Comparison of ENCODE assay signal across 29 mouse cellular contexts in genomic region chr14:62192814-62193213, GRCm38 (mm10).
DNase-seq lines count a peak whose midpoint lies in the region; ATAC-seq lines count a peak whose summit lies in the region.
"Had no signal": no experiment of that assay in that cellular context is flagged by ENCODE, and none has a peak within 500 bp of the region (broad histone marks: within the 10 kb centered on the region; RNA-seq: fewer than 3 reads in every experiment).

No protein-coding gene starts in this region.

- no peaks in the 10 kb centered on the region for H3K9me3 ChIP-seq in lung, embryonic 15.5 days
- H3K9me3 ChIP-seq in embryonic facial prominence, embryonic 10.5 days: no peaks in the 10 kb centered on the region
- no peaks in the 10 kb centered on the region for H3K9me3 ChIP-seq in limb, embryonic 12.5 days
- H3K9me3 ChIP-seq: heart, embryonic 10.5 days; heart, embryonic 15.5 days; hindbrain, embryonic 13.5 days; liver, embryonic 13.5 days; stomach, embryonic 15.5 days had no signal

- no peak overlapping the region for H3K9ac ChIP-seq in lung, embryonic 15.5 days
- no peak overlapping the region for H3K9ac ChIP-seq in limb, embryonic 12.5 days (replicated peaks)
- H3K9ac ChIP-seq: heart, embryonic 15.5 days; hindbrain, embryonic 13.5 days; liver, embryonic 13.5 days; stomach, embryonic 15.5 days had no signal

- H3K4me3 ChIP-seq in lung, embryonic 15.5 days: no peak overlapping the region
- H3K4me3 ChIP-seq in embryonic facial prominence, embryonic 10.5 days: no peak overlapping the region
- H3K4me3 ChIP-seq in limb, embryonic 12.5 days (replicated peaks): no peak overlapping the region
- H3K4me3 ChIP-seq: heart, embryonic 10.5 days; heart, embryonic 15.5 days; hindbrain, embryonic 13.5 days; layer of hippocampus, adult 2 months; liver, embryonic 13.5 days; myocyte; stomach, embryonic 15.5 days had no signal

- no peaks in the 10 kb centered on the region for H3K27me3 ChIP-seq in lung, embryonic 15.5 days
- no peaks in the 10 kb centered on the region for H3K27me3 ChIP-seq in embryonic facial prominence, embryonic 10.5 days (replicated peaks; ENCODE audit: low read depth, poor library complexity, severe bottlenecking)
- no peaks in the 10 kb centered on the region for H3K27me3 ChIP-seq in limb, embryonic 12.5 days
- H3K27me3 ChIP-seq: liver, embryonic 13.5 days; stomach, embryonic 15.5 days had no signal

- no peak overlapping the region for H3K4me2 ChIP-seq in lung, embryonic 15.5 days
- no peak overlapping the region for H3K4me2 ChIP-seq in limb, embryonic 12.5 days
- H3K4me2 ChIP-seq: heart, embryonic 15.5 days; hindbrain, embryonic 13.5 days; liver, embryonic 13.5 days; stomach, embryonic 15.5 days had no signal

- ATAC-seq in lung, embryonic 15.5 days (ENCODE audit: borderline replicate concordance, extremely low read depth, low FRiP score, low TSS enrichment): no peak
- no peak for ATAC-seq in limb, embryonic 12.5 days (ENCODE audit: insufficient number of reproducible peaks, insufficient read depth, low FRiP score, low TSS enrichment, low read depth)
- no peak for ATAC-seq in inflammation-experienced regulatory T-cells, adult 6 months
- ATAC-seq: activated CD4-positive, CD25-positive, alpha-beta regulatory T cell, adult 4 months; forebrain, embryonic 14.5 days had no signal

- H3K27ac ChIP-seq in lung, embryonic 15.5 days: peak overlapping the region; percentile 37; the same call in 1 of the 2 replicates
- H3K27ac ChIP-seq in embryonic facial prominence, embryonic 10.5 days (replicated peaks): no peak overlapping the region; the same call in 1 of the 2 replicates
- peak overlapping the region; percentile 66; the same call in 1 of the 2 replicates for H3K27ac ChIP-seq in limb, embryonic 12.5 days
- H3K27ac ChIP-seq: heart, embryonic 10.5 days; heart, embryonic 15.5 days; hindbrain, embryonic 13.5 days; layer of hippocampus, adult 2 months; liver, embryonic 13.5 days; macrophage; stomach, embryonic 15.5 days had no signal

- WGBS in lung, embryonic 15.5 days: 59% methylated on average over 8 of the region's 8 CpGs
- 46% methylated on average over 8 of the region's 8 CpGs for WGBS in embryonic facial prominence, embryonic 10.5 days
- 66% methylated on average over 8 of the region's 8 CpGs for WGBS in limb, embryonic 12.5 days

- DNase-seq in lung, postnatal 36 days: no peak
- peak; percentile 10 for DNase-seq in Muller cell, postnatal 12 days (ENCODE audit: inconsistent ontology term)
- DNase-seq in embryonic facial prominence, embryonic 10.5 days (ENCODE audit: low spot score): peak; percentile 27
- DNase-seq in layer of hippocampus, adult 11-12 months (ENCODE audit: low spot score): no peak
- no peak for DNase-seq in adrenal gland, postnatal 14 days
- DNase-seq: adrenal gland, adult 2 months; B cell, adult 2 months; cerebellum, adult 8-10 months; cerebellum, postnatal 25 days; embryo, embryonic 11 days; gastrocnemius, postnatal 14 days; kidney, adult 11 months; kidney, postnatal 14 days; left cerebral cortex, postnatal 4 days; liver, embryonic 13.5 days; lung, adult 2 months; right cerebral cortex, postnatal 25 days had no signal

- no peaks in the 10 kb centered on the region for H3K36me3 ChIP-seq in lung, embryonic 15.5 days
- H3K36me3 ChIP-seq in embryonic facial prominence, embryonic 10.5 days (replicated peaks): no peaks in the 10 kb centered on the region
- no peaks in the 10 kb centered on the region for H3K36me3 ChIP-seq in limb, embryonic 12.5 days
- H3K36me3 ChIP-seq: heart, embryonic 10.5 days; heart, embryonic 15.5 days; hindbrain, embryonic 13.5 days; liver, embryonic 13.5 days; stomach, embryonic 15.5 days had no signal

- H3K4me1 ChIP-seq in lung, embryonic 15.5 days: peaks cover 16% of the 10 kb centered on the region; the same call in 1 of the 2 replicates
- H3K4me1 ChIP-seq in embryonic facial prominence, embryonic 10.5 days: peaks cover 35% of the 10 kb centered on the region
- H3K4me1 ChIP-seq in limb, embryonic 12.5 days (replicated peaks): peaks cover 26% of the 10 kb centered on the region
- H3K4me1 ChIP-seq: liver, embryonic 13.5 days had no signal

Comparison
In these comparisons a context has a peak if more than half of its experiments do, and no peak if none do; other contexts are left out.
1. DNase-seq: peak in Muller cell, postnatal 12 days (single experiment) and embryonic facial prominence, embryonic 10.5 days (single experiment); none in lung, postnatal 36 days (single experiment), layer of hippocampus, adult 11-12 months (single experiment) and adrenal gland, postnatal 14 days (single experiment).